Comparison of ENCODE assay signal across 17 mouse cellular contexts in the genomic region with DNA sequence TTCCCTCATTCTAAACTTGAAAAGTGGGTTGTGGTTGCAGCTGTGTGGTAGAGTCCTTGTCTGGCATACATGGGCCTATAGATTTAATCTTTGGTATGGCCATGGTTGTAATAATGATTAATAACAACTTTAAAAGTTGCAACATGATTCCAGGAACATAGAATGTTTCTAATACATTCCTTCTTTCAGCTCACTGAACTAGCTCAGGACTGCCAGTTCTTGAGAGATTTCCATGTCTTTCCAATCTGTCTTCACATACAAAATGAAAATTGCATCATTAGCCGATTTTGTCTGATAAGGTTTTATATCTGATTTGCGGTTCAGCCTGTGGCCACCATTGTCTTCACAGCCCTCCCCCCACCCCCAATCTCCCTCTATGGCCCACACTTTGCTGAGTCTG. TPM values are rescaled to one million over a fixed set of nuclear protein-coding genes. Genes with fewer than 3 reads are reported as not detected.
"Had no signal": no experiment of that assay in that cellular context is flagged by ENCODE, and none has a peak within 500 bp of the region (broad histone marks: within the 10 kb centered on the region; RNA-seq: fewer than 3 reads in every experiment).

No protein-coding gene starts in this region.

- H3K4me3 ChIP-seq: neural tube, embryonic 12.5 days; neural tube, embryonic 13.5 days; neural tube, embryonic 15.5 days; stomach, embryonic 15.5 days had no signal

- H3K4me2 ChIP-seq: neural tube, embryonic 12.5 days; neural tube, embryonic 13.5 days; neural tube, embryonic 15.5 days; stomach, embryonic 15.5 days had no signal

- H3K9me3 ChIP-seq: neural tube, embryonic 12.5 days; neural tube, embryonic 13.5 days; neural tube, embryonic 15.5 days; stomach, embryonic 15.5 days had no signal

- DNase-seq: retina, postnatal 1 day; right cerebral cortex, adult 18-20 months; right cerebral cortex, postnatal 14 days; right cerebral cortex, postnatal 25 days; right cerebral cortex, postnatal 4 days; spleen, adult 18-20 months; thymus, adult 18-20 months; thymus, adult 2 months; thymus, postnatal 14 days; thymus, postnatal 25 days; thymus, postnatal 36 days had no signal

- H3K27ac ChIP-seq: neural tube, embryonic 12.5 days; neural tube, embryonic 13.5 days; neural tube, embryonic 15.5 days; stomach, embryonic 15.5 days; stomach, postnatal 0 days had no signal

- H3K9ac ChIP-seq: neural tube, embryonic 12.5 days; neural tube, embryonic 13.5 days; neural tube, embryonic 15.5 days; stomach, embryonic 15.5 days had no signal

- H3K36me3 ChIP-seq: neural tube, embryonic 12.5 days; neural tube, embryonic 13.5 days; neural tube, embryonic 15.5 days; stomach, embryonic 15.5 days had no signal

RNA-seq across cellular contexts. Expression of gene Lrp2, which starts 5.8 kb away (rescaled TPM):
- polyA plus RNA-seq: small intestine, adult 2 months had no signal
